Mouse (Mus musculus) midbrain, embryonic 16.5 days (tissue): ENCODE data around the gene Tgfbr2. TPM values are rescaled to one million over a fixed set of nuclear protein-coding genes. Genes with fewer than 3 reads are reported as not detected.

Experiments used
- ATAC-seq: fragments of 200-750 bp; cut with Nextera tagmentation; 2 replicates; pipeline ENCODE4 v1.8.0; 2017; ENCODE audit warnings: moderate TSS enrichment
- H3K27ac ChIP-seq: fragments of 300-500 bp; sonication (generic); 2 replicates; pipeline ENCODE4 v1.5.1; 2014; ENCODE audit warnings: mild to moderate bottlenecking, low read length, mixed read lengths
- H3K27me3 ChIP-seq: fragments of 300-500 bp; sonication (generic); 2 replicates; pipeline ENCODE4 v1.6.1; 2014; ENCODE audit warnings: low read depth, low read length, mixed read lengths; ENCODE audit not compliant: control insufficient read depth, insufficient read depth
- H3K36me3 ChIP-seq: fragments of 300-500 bp; sonication (generic); 2 replicates; pipeline ENCODE4 v1.6.1; 2014; ENCODE audit warnings: mild to moderate bottlenecking, low read length, moderate library complexity, mixed read lengths; ENCODE audit not compliant: control insufficient read depth, insufficient read depth
- H3K4me1 ChIP-seq: fragments of 300-500 bp; sonication (generic); 2 replicates; pipeline ENCODE4 v1.6.1; 2014; ENCODE audit warnings: mild to moderate bottlenecking, low read length, mixed read lengths; ENCODE audit not compliant: control insufficient read depth, insufficient read depth
- H3K4me2 ChIP-seq: fragments of 300-500 bp; sonication (generic); 2 replicates; pipeline ENCODE4 v1.6.1; 2014; ENCODE audit warnings: mild to moderate bottlenecking, low read length, mixed read lengths
- H3K4me3 ChIP-seq: fragments of 300-500 bp; sonication (generic); 2 replicates; pipeline ENCODE4 v1.5.1; 2014; ENCODE audit warnings: low read depth, mild to moderate bottlenecking, low read length, moderate library complexity, mixed read lengths
- H3K9ac ChIP-seq: fragments of 300-500 bp; sonication (generic); 2 replicates; pipeline ENCODE4 v1.6.1; 2014; ENCODE audit warnings: low read depth, low read length, mixed read lengths
- H3K9me3 ChIP-seq: fragments of 300-500 bp; sonication (generic); replicated peaks from 2 replicates; pipeline ENCODE4 v1.6.1; 2014; ENCODE audit warnings: mild to moderate bottlenecking, low read length, mixed read lengths; ENCODE audit not compliant: control insufficient read depth, poor library complexity, severe bottlenecking
- WGBS: fragments of 180-500 bp; shearing (Covaris S2); extraction: QIAGEN DNeasy Blood & Tissue Kit; methylation state at CpG from one replicate; pipeline ENCODE4 v1.1.7; 2014; 5-methylcytosine and 5-hydroxymethylcytosine counted together
- polyA plus RNA-seq: library from polyadenylated mRNA; unstranded; fragments of >200 nt; fragmentation: Nextera tagmentation; extraction: Ambion mirVana; gene quantifications from 2 replicates; pipeline ENCODE4 v1.2.1, GENCODE M21; 2015

Tgfbr2 gene
- polyA plus RNA-seq, 1 experiment from 2014 or later, result 7.1 TPM

GRCm38 (mm10) chr9:116122544-116122943 lies 52.6 kb downstream of the Tgfbr2 start:
- Histone ChIP-seq H3K4me1 (no peaks in the 10 kb centered on the region), H3K4me2 (no peak overlapping the region), H3K27me3 (no peaks in the 10 kb centered on the region), H3K27ac (no peak overlapping the region), H3K36me3 (no peaks in the 10 kb centered on the region), H3K9me3 (no peaks in the 10 kb centered on the region), H3K9ac (no peak overlapping the region), H3K4me3 (no peak overlapping the region)
- no peak for ATAC-seq
- WGBS, result 80% methylated on average over 6 of the region's 6 CpGs

GRCm38 (mm10) chr9:116121472-116121871 lies 53.7 kb downstream of the Tgfbr2 start:
- no peak overlapping the region for H3K4me2 ChIP-seq
- H3K36me3 ChIP-seq, result no peaks in the 10 kb centered on the region
- H3K27me3 ChIP-seq, result no peaks in the 10 kb centered on the region
- 87% methylated on average over 7 of the region's 7 CpGs for WGBS
- no peak overlapping the region for H3K4me3 ChIP-seq
- H3K4me1 ChIP-seq, result no peaks in the 10 kb centered on the region
- no peak overlapping the region for H3K9ac ChIP-seq
- ATAC-seq, result no peak
- H3K27ac ChIP-seq, result no peak overlapping the region
- no peaks in the 10 kb centered on the region for H3K9me3 ChIP-seq

- H3K27ac ChIP-seq, result no peak overlapping the region
- H3K36me3 ChIP-seq, result no peaks in the 10 kb centered on the region
- no peak overlapping the region for H3K9ac ChIP-seq
- ATAC-seq, result no peak
- no peaks in the 10 kb centered on the region for H3K4me1 ChIP-seq
- H3K9me3 ChIP-seq, result no peaks in the 10 kb centered on the region
- no peaks in the 10 kb centered on the region for H3K27me3 ChIP-seq
- 82% methylated on average over 7 of the region's 7 CpGs for WGBS
- no peak overlapping the region for H3K4me3 ChIP-seq
- H3K4me2 ChIP-seq, result no peak overlapping the region
Measured at GRCm38 (mm10) chr9:116119990-116120389, 55.2 kb downstream of the Tgfbr2 start.

GRCm38 (mm10) chr9:116118332-116118872 lies 56.8 kb downstream of the Tgfbr2 start:
- H3K4me1 ChIP-seq, result no peaks in the 10 kb centered on the region
- no peak overlapping the region for H3K27ac ChIP-seq
- no peak overlapping the region for H3K9ac ChIP-seq
- no peaks in the 10 kb centered on the region for H3K9me3 ChIP-seq
- H3K4me3 ChIP-seq, result no peak overlapping the region
- H3K36me3 ChIP-seq, result no peaks in the 10 kb centered on the region
- WGBS, result 59% methylated on average over 8 of the region's 8 CpGs
- no peak overlapping the region for H3K4me2 ChIP-seq
- no peak for ATAC-seq
- no peaks in the 10 kb centered on the region for H3K27me3 ChIP-seq

- Histone ChIP-seq H3K4me2 (no peak overlapping the region), H3K4me1 (no peaks in the 10 kb centered on the region), H3K9me3 (no peaks in the 10 kb centered on the region), H3K27me3 (no peaks in the 10 kb centered on the region), H3K36me3 (no peaks in the 10 kb centered on the region), H3K27ac (no peak overlapping the region), H3K4me3 (no peak overlapping the region), H3K9ac (no peak overlapping the region)
- no peak for ATAC-seq
- 90% methylated on average over 7 of the region's 7 CpGs for WGBS
Measured at GRCm38 (mm10) chr9:116115875-116116274, 59.3 kb downstream of the Tgfbr2 start.

- H3K4me2 ChIP-seq, result no peak overlapping the region
- H3K4me1 ChIP-seq, result no peaks in the 10 kb centered on the region
- no peaks in the 10 kb centered on the region for H3K36me3 ChIP-seq
- H3K9ac ChIP-seq, result no peak overlapping the region
- WGBS, result 71% methylated on average over 4 of the region's 4 CpGs
- no peaks in the 10 kb centered on the region for H3K9me3 ChIP-seq
- no peaks in the 10 kb centered on the region for H3K27me3 ChIP-seq
- ATAC-seq, result no peak
- H3K27ac ChIP-seq, result no peak overlapping the region
- H3K4me3 ChIP-seq, result no peak overlapping the region
Measured at GRCm38 (mm10) chr9:116114339-116114738, 60.8 kb downstream of the Tgfbr2 start.

- Histone ChIP-seq H3K27ac (no peak overlapping the region), H3K9ac (no peak overlapping the region), H3K4me3 (no peak overlapping the region), H3K4me2 (no peak overlapping the region), H3K4me1 (no peaks in the 10 kb centered on the region; the same call in 1 of the 2 replicates), H3K9me3 (0 out of 2 replicates have a peak, but pooled peaks cover 5% of the 10 kb centered on the region), H3K36me3 (no peaks in the 10 kb centered on the region), H3K27me3 (no peaks in the 10 kb centered on the region)
- no peak for ATAC-seq
- WGBS, result 84% methylated on average over 9 of the region's 9 CpGs
Measured at GRCm38 (mm10) chr9:116111149-116111970, 63.8 kb downstream of the Tgfbr2 start.

GRCm38 (mm10) chr9:116108729-116109128 lies 66.4 kb downstream of the Tgfbr2 start:
- WGBS, result 90% methylated on average over 2 of the region's 2 CpGs
- no peak overlapping the region for H3K9ac ChIP-seq
- H3K4me3 ChIP-seq, result no peak overlapping the region
- no peak overlapping the region for H3K27ac ChIP-seq
- no peaks in the 10 kb centered on the region for H3K27me3 ChIP-seq
- no peak overlapping the region for H3K4me2 ChIP-seq
- H3K9me3 ChIP-seq, result 0 out of 2 replicates have a peak, but pooled peaks cover 5% of the 10 kb centered on the region
- no peak for ATAC-seq
- H3K4me1 ChIP-seq, result no peaks in the 10 kb centered on the region; the same call in 1 of the 2 replicates
- H3K36me3 ChIP-seq, result no peaks in the 10 kb centered on the region

- 0 out of 2 replicates have a peak, but pooled peaks cover 5% of the 10 kb centered on the region for H3K9me3 ChIP-seq
- no peak overlapping the region for H3K9ac ChIP-seq
- no peak overlapping the region for H3K27ac ChIP-seq
- no peaks in the 10 kb centered on the region for H3K27me3 ChIP-seq
- H3K4me2 ChIP-seq, result no peak overlapping the region
- ATAC-seq, result no peak
- no peaks in the 10 kb centered on the region for H3K36me3 ChIP-seq
- H3K4me1 ChIP-seq, result no peaks in the 10 kb centered on the region; the same call in 1 of the 2 replicates
- H3K4me3 ChIP-seq, result no peak overlapping the region
- 89% methylated on average over 17 of the region's 17 CpGs for WGBS
Measured at GRCm38 (mm10) chr9:116104770-116105169, 70.4 kb downstream of the Tgfbr2 start.
